Mouse (Mus musculus): Measurements from ENCODE around the gene Arhgef26. TPM values are rescaled to one million over a fixed set of nuclear protein-coding genes. Genes with fewer than 3 reads are reported as not detected.

Gene Arhgef26
- total RNA-seq (2014; rRNA removed) (23.6 and 29.2 TPM in 2 replicates), polyA plus RNA-seq (2012; rRNA removed) (7.2 and 10.4 TPM in 2 replicates)

DNA sequence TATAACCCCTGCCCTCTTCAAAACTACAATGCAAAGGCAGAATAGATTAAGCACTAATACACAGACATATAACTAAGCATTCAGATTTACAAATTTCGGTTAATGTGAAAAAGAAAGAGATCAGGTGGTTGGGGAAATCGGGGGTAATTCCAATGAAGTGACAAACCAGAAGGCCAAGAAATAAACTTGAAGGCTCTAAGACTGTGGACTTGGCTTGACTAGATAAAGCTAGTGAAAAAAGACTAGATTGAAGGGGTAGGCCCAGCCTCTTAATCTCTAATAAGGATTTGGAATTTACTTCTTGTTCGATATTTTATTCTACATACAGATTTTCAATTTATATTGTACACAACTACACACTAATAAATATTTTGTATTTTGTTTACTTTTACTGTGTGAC is at the start of gene Arhgef26:
TSS of gene Arhgef26 (plus strand) at position 301 of the 400 bp plus-strand sequence.
- H3K9ac ChIP-seq (ENCODE audit: low read depth, low read length): peak within 1 kb of the TSS; percentile 98
- H3K4me3 ChIP-seq (ENCODE audit: insufficient read depth, low read depth, low read length): peak within 1 kb of the TSS; percentile 94
- TF ChIP-seq POLR2A (IDR thresholded peaks at IDR 0.05; ENCODE audit: extremely low read depth, insufficient read depth, low read length) (no peak), CTCF (IDR thresholded peaks at IDR 0.05; ENCODE audit: low read depth, low read length) (no peak)
- 72% methylated on average over 3 of the region's 3 CpGs for WGBS
- peaks cover 14% of the 10 kb centered on the region for H3K36me3 ChIP-seq (ENCODE audit: control insufficient read depth, insufficient read depth, low read length)
- H3K27me3 ChIP-seq (ENCODE audit: control insufficient read depth, insufficient read depth, low read length): no peaks in the 10 kb centered on the region
- H3K79me2 ChIP-seq (ENCODE audit: control insufficient read depth, insufficient read depth, low read length): peaks cover 7% of the 10 kb centered on the region; the same call in 1 of the 2 replicates
- H3K4me1 ChIP-seq (ENCODE audit: control insufficient read depth, insufficient read depth, low read length): peaks cover 3% of the 10 kb centered on the region; the same call in 1 of the 2 replicates
- H3K27ac ChIP-seq (replicated peaks; ENCODE audit: insufficient read depth, low read depth, low read length): peak within 1 kb of the TSS; percentile 98
- DNase-seq (ENCODE audit: extremely low read depth, low read depth, low spot score): no peak

DNA sequence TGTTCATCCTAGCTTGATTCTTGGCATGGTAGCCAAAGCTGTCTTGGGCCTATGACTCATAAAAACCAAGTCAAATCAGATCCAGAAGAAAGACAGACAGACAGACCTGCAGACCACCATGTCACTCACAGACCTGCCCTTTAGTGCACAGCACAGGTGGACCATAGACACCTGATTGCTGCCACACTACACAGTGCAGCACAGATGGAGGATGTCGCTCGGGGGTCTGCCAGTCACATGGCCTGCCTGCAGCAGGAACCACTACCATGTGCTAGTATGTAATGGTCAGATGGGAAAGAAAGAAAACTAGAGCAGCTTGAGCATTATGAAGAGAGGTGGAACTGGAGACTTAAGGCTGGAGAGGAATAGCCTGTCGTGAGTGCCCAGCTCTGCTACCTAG is 27.7 kb upstream of the Arhgef26 start:
- 83% methylated on average over 3 of the region's 3 CpGs for WGBS
- Histone ChIP-seq H3K36me3 (ENCODE audit: control insufficient read depth, insufficient read depth, low read length) (no peaks in the 10 kb centered on the region), H3K27ac (replicated peaks; ENCODE audit: insufficient read depth, low read depth, low read length) (no peak overlapping the region), H3K4me1 (ENCODE audit: control insufficient read depth, insufficient read depth, low read length) (no peaks in the 10 kb centered on the region), H3K9ac (ENCODE audit: low read depth, low read length) (no peak overlapping the region), H3K27me3 (ENCODE audit: control insufficient read depth, insufficient read depth, low read length) (no peaks in the 10 kb centered on the region), H3K79me2 (ENCODE audit: control insufficient read depth, insufficient read depth, low read length) (no peaks in the 10 kb centered on the region), H3K4me3 (ENCODE audit: insufficient read depth, low read depth, low read length) (no peak overlapping the region)
- no peak for DNase-seq (ENCODE audit: extremely low read depth, low read depth, low spot score)
- TF ChIP-seq CTCF (IDR thresholded peaks at IDR 0.05; ENCODE audit: low read depth, low read length): no peak
- TF ChIP-seq POLR2A (IDR thresholded peaks at IDR 0.05; ENCODE audit: extremely low read depth, insufficient read depth, low read length): no peak

DNA sequence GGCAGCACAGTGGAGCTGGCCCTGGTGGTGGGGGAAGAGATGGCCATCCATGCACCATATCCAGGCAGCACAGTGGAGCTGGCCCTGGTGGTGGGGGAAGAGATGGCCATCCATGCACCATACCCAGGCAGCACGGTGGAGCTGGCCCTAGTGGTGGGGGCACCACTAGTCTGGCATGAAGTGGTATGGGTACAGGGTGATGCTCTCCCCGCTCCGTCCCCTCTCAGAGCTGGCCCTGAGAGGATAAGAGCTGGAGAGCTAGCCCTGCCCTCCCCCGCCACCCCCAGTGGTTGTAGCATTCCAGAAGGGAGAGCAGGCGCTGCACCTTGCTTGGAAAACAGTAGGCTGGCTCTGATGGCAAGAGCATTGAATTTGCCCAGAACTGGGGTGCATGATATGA is 26.9 kb upstream of the Arhgef26 start:
- Histone ChIP-seq H3K27ac (replicated peaks; ENCODE audit: insufficient read depth, low read depth, low read length) (no peak overlapping the region), H3K9ac (ENCODE audit: low read depth, low read length) (no peak overlapping the region), H3K4me1 (ENCODE audit: control insufficient read depth, insufficient read depth, low read length) (no peaks in the 10 kb centered on the region), H3K79me2 (ENCODE audit: control insufficient read depth, insufficient read depth, low read length) (no peaks in the 10 kb centered on the region), H3K36me3 (ENCODE audit: control insufficient read depth, insufficient read depth, low read length) (no peaks in the 10 kb centered on the region), H3K4me3 (ENCODE audit: insufficient read depth, low read depth, low read length) (no peak overlapping the region), H3K27me3 (ENCODE audit: control insufficient read depth, insufficient read depth, low read length) (no peaks in the 10 kb centered on the region)
- 91% methylated on average over 5 of the region's 5 CpGs for WGBS
- TF ChIP-seq CTCF (IDR thresholded peaks at IDR 0.05; ENCODE audit: low read depth, low read length) (no peak), POLR2A (IDR thresholded peaks at IDR 0.05; ENCODE audit: extremely low read depth, insufficient read depth, low read length) (no peak)
- no peak for DNase-seq (ENCODE audit: extremely low read depth, low read depth, low spot score)

- H3K4me1 ChIP-seq (ENCODE audit: control insufficient read depth, insufficient read depth, low read length): no peaks in the 10 kb centered on the region
- H3K36me3 ChIP-seq (ENCODE audit: control insufficient read depth, insufficient read depth, low read length): no peaks in the 10 kb centered on the region
- H3K9ac ChIP-seq (ENCODE audit: low read depth, low read length): no peak overlapping the region
- WGBS: 51% methylated on average over 1 of the region's 1 CpGs
- DNase-seq (ENCODE audit: extremely low read depth, low read depth, low spot score): no peak
- no peaks in the 10 kb centered on the region for H3K27me3 ChIP-seq (ENCODE audit: control insufficient read depth, insufficient read depth, low read length)
- no peaks in the 10 kb centered on the region for H3K79me2 ChIP-seq (ENCODE audit: control insufficient read depth, insufficient read depth, low read length)
- TF ChIP-seq POLR2A (IDR thresholded peaks at IDR 0.05; ENCODE audit: extremely low read depth, insufficient read depth, low read length) (no peak), CTCF (IDR thresholded peaks at IDR 0.05; ENCODE audit: low read depth, low read length) (no peak)
- H3K27ac ChIP-seq (replicated peaks; ENCODE audit: insufficient read depth, low read depth, low read length): no peak overlapping the region
- H3K4me3 ChIP-seq (ENCODE audit: insufficient read depth, low read depth, low read length): no peak overlapping the region
Observed at GRCm38 (mm10) chr3:62324708-62325107, 13.4 kb upstream of the Arhgef26 start.

DNA sequence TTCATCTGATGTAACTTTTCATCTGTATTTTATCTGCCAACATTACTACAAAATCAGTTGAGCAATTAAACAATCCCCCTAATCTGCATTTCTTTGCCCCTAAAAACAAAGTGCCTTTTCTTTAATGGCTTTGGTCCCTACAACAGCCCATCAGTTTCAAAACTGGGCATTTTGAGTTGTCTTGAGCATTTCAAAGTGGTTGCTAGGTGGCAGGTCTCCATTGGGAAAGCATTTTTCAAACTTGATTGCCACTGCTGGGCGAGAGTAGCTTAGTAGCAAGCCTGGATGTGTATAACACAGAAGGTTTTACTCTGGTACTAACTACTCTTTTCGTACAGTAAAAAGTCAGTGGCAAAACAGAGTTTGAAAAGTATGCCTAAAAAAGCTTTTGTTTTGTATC is 10.2 kb upstream of the Arhgef26 start:
- 80% methylated on average over 2 of the region's 2 CpGs for WGBS
- H3K4me1 ChIP-seq (ENCODE audit: control insufficient read depth, insufficient read depth, low read length): no peaks in the 10 kb centered on the region
- no peaks in the 10 kb centered on the region for H3K36me3 ChIP-seq (ENCODE audit: control insufficient read depth, insufficient read depth, low read length)

GRCm38 (mm10) chr3:62338461-62338853 is 313 bp downstream of the Arhgef26 start:
- Histone ChIP-seq H3K36me3 (ENCODE audit: control insufficient read depth, insufficient read depth, low read length) (peaks cover 17% of the 10 kb centered on the region), H3K9ac (ENCODE audit: low read depth, low read length) (peak overlapping the region; percentile 94), H3K4me1 (ENCODE audit: control insufficient read depth, insufficient read depth, low read length) (peaks cover 5% of the 10 kb centered on the region; the same call in 1 of the 2 replicates), H3K4me3 (ENCODE audit: insufficient read depth, low read depth, low read length) (peak overlapping the region; percentile 94), H3K79me2 (ENCODE audit: control insufficient read depth, insufficient read depth, low read length) (peaks cover 7% of the 10 kb centered on the region; the same call in 1 of the 2 replicates), H3K27ac (replicated peaks; ENCODE audit: insufficient read depth, low read depth, low read length) (peak overlapping the region; percentile 97), H3K27me3 (ENCODE audit: control insufficient read depth, insufficient read depth, low read length) (no peaks in the 10 kb centered on the region)
- TF ChIP-seq CTCF (IDR thresholded peaks at IDR 0.05; ENCODE audit: low read depth, low read length) (0 out of 2 replicates have a peak, but pooled peaks have one; percentile 30), POLR2A (IDR thresholded peaks at IDR 0.05; ENCODE audit: extremely low read depth, insufficient read depth, low read length) (no peak)
- 1% methylated on average over 17 of the region's 17 CpGs for WGBS
- DNase-seq (ENCODE audit: extremely low read depth, low read depth, low spot score): peak; percentile 77

More for the DNA sequence above, 10.2 kb upstream of the Arhgef26 start:
- H3K9ac ChIP-seq (ENCODE audit: low read depth, low read length): no peak overlapping the region
- H3K27ac ChIP-seq (replicated peaks; ENCODE audit: insufficient read depth, low read depth, low read length): no peak overlapping the region
- H3K27me3 ChIP-seq (ENCODE audit: control insufficient read depth, insufficient read depth, low read length): no peaks in the 10 kb centered on the region
- no peak for TF ChIP-seq POLR2A (IDR thresholded peaks at IDR 0.05; ENCODE audit: extremely low read depth, insufficient read depth, low read length)
- no peak for TF ChIP-seq CTCF (IDR thresholded peaks at IDR 0.05; ENCODE audit: low read depth, low read length)
- DNase-seq (ENCODE audit: extremely low read depth, low read depth, low spot score): no peak
- H3K4me3 ChIP-seq (ENCODE audit: insufficient read depth, low read depth, low read length): no peak overlapping the region
- no peaks in the 10 kb centered on the region for H3K79me2 ChIP-seq (ENCODE audit: control insufficient read depth, insufficient read depth, low read length)

Measured in liver, adult 2 months (tissue).